Mouse (Mus musculus) lung, postnatal 4 days (tissue): ENCODE measurements around the gene Cdhr3.

Experiments used
- DNase-seq, 2 experiments: peaks; one replicate each; pipeline ENCODE4 v3.0.0; 2021

Gene Cdhr3

GRCm38 (mm10) chr12:33034343-33035088, 58.2 kb downstream of the Cdhr3 start:
- DNase-seq = no peak

GRCm38 (mm10) chr12:33033221-33033620, 59.5 kb downstream of the Cdhr3 start:
- no peak for DNase-seq

- no peak for DNase-seq
Measured at GRCm38 (mm10) chr12:33030589-33030988, 62.1 kb downstream of the Cdhr3 start.

GRCm38 (mm10) chr12:33030066-33030465, 62.6 kb downstream of the Cdhr3 start:
- no peak for DNase-seq

- peak in 1 of 2 experiments; percentile 39 for DNase-seq
Measured at GRCm38 (mm10) chr12:33028708-33029107, 64.0 kb downstream of the Cdhr3 start.

- DNase-seq = no peak
Measured at GRCm38 (mm10) chr12:33028109-33028691, 64.5 kb downstream of the Cdhr3 start.

GRCm38 (mm10) chr12:33027093-33027492, 65.6 kb downstream of the Cdhr3 start:
- DNase-seq = peak; percentile 69 to 84

GRCm38 (mm10) chr12:33024524-33024923, 68.2 kb downstream of the Cdhr3 start:
- no peak for DNase-seq

GRCm38 (mm10) chr12:33021751-33022150, 70.9 kb downstream of the Cdhr3 start:
- DNase-seq = no peak

GRCm38 (mm10) chr12:33021140-33021539, 71.5 kb downstream of the Cdhr3 start:
- no peak for DNase-seq

GRCm38 (mm10) chr12:33020011-33020410, 72.7 kb downstream of the Cdhr3 start:
- DNase-seq = peak; percentile 39 to 59

- DNase-seq = no peak
Measured at GRCm38 (mm10) chr12:33018601-33019000, 74.1 kb downstream of the Cdhr3 start.

GRCm38 (mm10) chr12:33016824-33017705, 75.6 kb downstream of the Cdhr3 start:
- DNase-seq = no peak

- DNase-seq = no peak
Measured at GRCm38 (mm10) chr12:33015103-33015502, 77.6 kb downstream of the Cdhr3 start.

- no peak for DNase-seq
Measured at GRCm38 (mm10) chr12:33014050-33014796, 78.5 kb downstream of the Cdhr3 start.

- peak; percentile 64 to 78 for DNase-seq
Measured at GRCm38 (mm10) chr12:33010026-33010425, 82.6 kb downstream of the Cdhr3 start.

- no peak for DNase-seq
Measured at GRCm38 (mm10) chr12:33009206-33009966, 83.3 kb downstream of the Cdhr3 start.

- peak; percentile 70 to 80 for DNase-seq
Measured at GRCm38 (mm10) chr12:33008305-33009110, 84.2 kb downstream of the Cdhr3 start.

GRCm38 (mm10) chr12:33007176-33007575, 85.5 kb downstream of the Cdhr3 start:
- DNase-seq = no peak

- no peak for DNase-seq
Measured at GRCm38 (mm10) chr12:33005858-33006257, 86.8 kb downstream of the Cdhr3 start.

GRCm38 (mm10) chr12:33003339-33003965, 89.2 kb downstream of the Cdhr3 start:
- DNase-seq = no peak
